Mouse (Mus musculus) kidney, adult 10 weeks (tissue): ENCODE data around the gene Wdr64. TPM values are rescaled to one million over a fixed set of nuclear protein-coding genes. Genes with fewer than 3 reads are reported as not detected.

Source experiments
- polyA plus RNA-seq: library from polyadenylated mRNA; stranded (reverse); fragments of 350-450 nt; fragmentation: Illumina TruSeq; extraction: RNeasy Lipid Tissue Mini Kit (QIAGEN cat#74804); gene quantifications from one replicate; pipeline ENCODE4 v1.2.3, GENCODE M21; 2014; ENCODE audit warnings: low read depth, low replicate concordance

Gene Wdr64
- not detected for polyA plus RNA-seq

GRCm38 (mm10) chr1:175698293-175698692, at the start of gene Wdr64:
Gene Wdr64 (plus strand): TSS chr1:175698593.

GRCm38 (mm10) chr1:175692246-175692996, 6.0 kb upstream of the Wdr64 start, which contains the start of the genes Opn3 and Chml:
Gene Opn3 (minus strand): TSS chr1:175692776.
Gene Chml (minus strand): TSS chr1:175692901.

Other genes starting within 250 kb of the Wdr64 start
- 1.2 TPM for gene Rgs7, start 206.1 kb upstream of the Wdr64 start, polyA plus RNA-seq
- gene Kmo, start 78.2 kb upstream of the Wdr64 start, polyA plus RNA-seq: 184 TPM
- gene Fh1, start 73.0 kb upstream of the Wdr64 start, polyA plus RNA-seq: 561 TPM
- 2.4 TPM for gene Opn3, start 5.8 kb upstream of the Wdr64 start, polyA plus RNA-seq
- gene Chml, start 5.7 kb upstream of the Wdr64 start, polyA plus RNA-seq: 11.9 TPM
- 0.97 TPM for gene Exo1, start 182.0 kb downstream of the Wdr64 start, polyA plus RNA-seq
- not detected for gene Gm38100, start 221.7 kb downstream of the Wdr64 start, polyA plus RNA-seq